Mouse (Mus musculus) layer of hippocampus, adult 18-20 months (tissue): ENCODE data around the gene Jsrp1. TPM values are rescaled to one million over a fixed set of nuclear protein-coding genes. Genes with fewer than 3 reads are reported as not detected.

Experiments
- DNase-seq, 2 experiments: peaks; one replicate each; pipeline ENCODE4 v3.0.0; 2022; ENCODE audit warnings: low spot score in 2 of 2
- total RNA-seq, 2 experiments: library from RNA; stranded (reverse); gene quantifications; 2 replicates each; pipeline ENCODE4 v1.2.3; 2021

The Jsrp1 gene
- total RNA-seq, 2 experiments from 2014 or later, result 2.2 to 3.0 TPM

GRCm38 (mm10) chr10:80812391-80813041 is 782 bp downstream of the Jsrp1 start:
- DNase-seq, result no peak

DNA sequence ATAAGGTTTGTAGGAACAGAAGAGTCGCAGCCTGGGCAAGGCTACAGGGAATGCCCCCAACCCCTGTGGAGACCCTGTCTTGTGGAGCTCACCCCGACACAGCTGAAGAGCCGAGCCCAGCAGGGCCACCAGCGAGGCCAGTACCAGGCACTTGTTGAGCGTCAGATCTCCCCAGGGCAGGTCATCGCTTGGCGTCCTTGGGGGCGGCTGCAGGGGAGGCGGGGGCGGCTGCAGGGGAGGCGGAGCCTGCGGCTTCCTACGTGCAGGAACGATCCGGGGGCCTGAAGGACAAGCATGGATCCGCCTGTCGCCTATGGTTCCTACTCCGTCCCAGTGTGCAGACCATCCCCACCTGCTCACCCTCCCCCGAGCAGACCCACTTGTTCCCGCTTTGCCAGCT is 3.2 kb downstream of the Jsrp1 start:
- no peak for DNase-seq

DNA sequence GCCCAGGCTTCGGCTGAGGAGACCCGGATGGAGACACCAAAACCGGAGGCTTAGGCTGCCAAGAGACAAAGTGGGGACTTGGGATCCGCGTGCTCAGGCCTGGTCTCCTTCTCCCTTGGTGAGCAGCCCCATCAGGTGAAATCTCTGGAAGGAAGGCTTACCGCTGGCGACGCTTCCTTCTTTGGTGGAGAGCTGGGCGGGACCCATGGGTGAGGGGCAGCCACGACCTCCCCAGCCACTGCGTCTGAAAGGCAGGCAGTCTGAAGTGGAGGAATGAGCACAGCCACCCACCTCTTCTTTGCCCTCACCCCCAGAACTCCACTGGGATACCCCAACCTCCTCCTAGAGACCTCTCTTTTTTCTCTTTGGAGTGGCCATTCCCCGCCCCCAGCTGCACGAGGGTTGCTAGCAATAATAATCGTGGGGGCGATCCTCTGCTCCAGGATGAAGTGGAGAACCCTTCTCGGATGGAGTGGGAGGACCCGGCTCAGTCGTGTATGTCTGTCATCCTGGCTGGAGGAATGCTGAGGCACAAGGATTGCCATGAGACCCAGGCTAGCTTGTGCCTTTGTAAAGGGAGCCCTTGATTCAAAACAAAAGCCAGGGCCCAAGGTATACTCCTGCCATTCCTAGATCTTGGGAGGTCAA is 4.2 kb downstream of the Jsrp1 start:
- no peak for DNase-seq

GRCm38 (mm10) chr10:80808099-80808984 is 5.0 kb downstream of the Jsrp1 start:
- DNase-seq, result no peak

DNA sequence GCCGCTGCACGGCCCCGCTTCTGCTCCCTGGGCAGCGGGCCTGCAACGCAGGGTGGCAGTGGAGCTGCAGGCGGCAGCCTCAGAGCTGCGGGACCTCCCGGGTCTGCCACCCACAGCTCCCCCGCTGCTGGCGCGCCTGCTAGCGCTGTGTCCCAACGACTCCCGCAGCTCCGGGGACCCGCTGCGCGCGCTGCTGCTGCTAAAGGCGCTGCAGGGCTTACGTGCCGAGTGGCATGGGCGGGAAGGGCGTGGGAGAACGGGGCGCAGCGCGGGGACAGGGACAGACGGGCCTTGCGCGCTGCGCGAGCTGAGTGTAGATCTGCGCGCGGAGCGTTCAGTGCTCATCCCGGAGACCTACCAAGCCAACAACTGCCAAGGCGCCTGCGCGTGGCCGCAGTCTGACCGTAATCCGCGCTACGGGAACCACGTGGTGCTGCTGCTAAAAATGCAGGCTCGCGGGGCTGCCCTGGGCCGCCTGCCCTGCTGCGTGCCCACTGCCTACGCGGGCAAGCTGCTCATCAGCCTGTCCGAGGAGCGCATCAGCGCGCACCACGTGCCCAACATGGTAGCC is 6.2 kb downstream of the Jsrp1 start:
- DNase-seq, result peak; percentile 90 to 92

GRCm38 (mm10) chr10:80806341-80807056 is 6.8 kb downstream of the Jsrp1 start:
- no peak for DNase-seq

DNA sequence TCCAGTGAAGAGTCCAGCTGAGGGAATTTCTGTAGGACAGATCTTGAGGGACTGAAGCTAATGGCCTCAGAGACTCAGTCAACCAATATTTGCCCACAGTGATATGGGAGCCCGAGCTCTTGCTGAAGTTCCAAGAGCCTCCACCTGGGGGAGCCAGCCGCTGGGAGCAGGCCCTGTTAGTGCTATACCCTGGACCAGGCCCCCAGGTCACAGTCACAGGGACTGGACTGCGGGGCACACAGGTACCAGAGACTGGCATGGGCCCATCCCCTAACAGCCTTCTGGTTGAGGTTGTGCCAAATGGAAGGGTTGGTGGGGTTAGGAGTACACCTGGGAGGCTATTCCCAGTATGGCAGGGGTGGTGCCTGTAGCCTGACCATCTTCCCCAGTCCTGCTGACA is 7.4 kb downstream of the Jsrp1 start:
- DNase-seq, result peak; percentile 60 to 84

DNA sequence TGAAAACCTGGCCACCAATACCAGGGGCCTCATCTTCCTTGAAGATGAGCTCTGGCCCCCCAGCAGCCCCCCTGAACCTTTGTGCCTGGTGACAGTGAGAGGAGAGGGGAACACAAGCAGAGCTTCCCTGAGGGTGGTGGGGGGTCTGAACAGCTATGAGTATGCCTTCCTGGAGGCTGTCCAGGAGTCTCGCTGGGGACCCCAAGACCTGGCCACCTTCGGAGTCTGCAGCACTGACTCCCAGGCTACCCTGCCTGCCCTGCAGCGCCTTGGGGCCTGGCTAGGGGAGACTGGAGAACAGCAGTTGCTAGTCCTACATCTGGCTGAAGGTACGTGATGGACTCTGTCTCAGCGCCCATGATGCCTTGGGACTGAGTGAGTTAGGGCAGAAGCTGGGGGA is 8.0 kb downstream of the Jsrp1 start:
- no peak for DNase-seq

GRCm38 (mm10) chr10:80804916-80805315 is 8.4 kb downstream of the Jsrp1 start, which contains the start of gene Amh:
TSS of gene Amh (plus strand) at chr10:80805243.
- DNase-seq, result no peak

- DNase-seq, result no peak
Measured at GRCm38 (mm10) chr10:80804340-80804739, 9.0 kb downstream of the Jsrp1 start.

GRCm38 (mm10) chr10:80802996-80803395 is 10.3 kb downstream of the Jsrp1 start:
- DNase-seq, result no peak

DNA sequence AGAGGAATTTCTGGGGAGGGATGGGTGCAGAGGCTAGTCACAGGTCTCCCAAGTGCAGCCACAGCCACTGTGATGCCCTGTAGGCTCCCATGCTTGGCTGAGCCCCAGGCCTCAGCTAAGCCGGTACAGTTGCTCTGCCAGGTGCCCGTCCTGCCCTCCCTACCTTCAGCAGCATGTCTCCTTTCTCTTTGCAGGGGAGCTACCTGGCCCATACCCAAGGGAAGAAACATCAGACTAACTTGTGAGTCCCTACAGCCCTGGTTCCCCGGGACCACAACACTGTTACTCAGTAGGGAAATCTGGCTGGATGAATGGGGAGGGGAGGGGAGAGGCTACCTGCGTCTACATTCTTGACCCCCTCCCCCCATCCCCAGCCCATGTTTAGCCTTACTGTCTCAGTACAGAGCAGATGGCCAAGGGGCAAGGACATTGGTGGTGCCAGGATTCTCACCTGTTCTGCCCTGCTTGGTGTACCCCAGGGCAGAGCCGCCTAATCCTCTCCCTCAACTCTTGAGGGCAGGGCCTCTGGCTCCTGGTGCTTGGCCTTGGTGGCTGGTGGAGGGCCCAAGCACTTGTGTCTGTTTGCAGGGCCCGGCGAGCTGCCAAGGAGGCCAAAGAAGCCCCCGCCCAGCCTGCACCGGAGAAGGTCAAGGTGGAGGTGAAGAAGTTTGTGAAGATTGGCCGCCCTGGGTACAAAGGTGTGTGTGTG is 10.9 kb downstream of the Jsrp1 start:
- DNase-seq, result no peak

DNA sequence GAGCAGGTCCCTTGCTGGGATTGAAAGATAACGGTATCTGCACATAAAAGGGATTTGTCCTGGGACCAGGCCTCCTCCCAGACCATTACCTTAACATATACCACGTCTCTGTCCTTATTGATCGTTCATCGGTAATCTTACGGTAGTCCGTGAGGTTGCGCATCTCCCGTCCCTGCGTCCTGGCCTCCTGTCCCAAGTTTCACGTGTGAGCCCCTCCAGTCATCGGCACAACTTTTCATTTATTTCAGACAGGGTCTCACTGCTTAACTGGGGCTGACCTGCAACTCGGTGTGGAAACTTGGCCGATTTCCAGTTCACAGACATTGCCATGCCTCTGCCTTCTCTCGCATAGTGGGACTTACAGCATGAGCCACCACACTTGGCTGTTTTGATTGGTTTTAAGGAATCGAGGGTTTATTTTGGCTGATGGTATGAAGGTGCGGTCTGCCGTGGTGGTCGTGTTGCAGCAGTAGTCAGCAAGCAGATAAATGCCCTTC is 14.2 kb downstream of the Jsrp1 start:
- DNase-seq, result no peak

DNA sequence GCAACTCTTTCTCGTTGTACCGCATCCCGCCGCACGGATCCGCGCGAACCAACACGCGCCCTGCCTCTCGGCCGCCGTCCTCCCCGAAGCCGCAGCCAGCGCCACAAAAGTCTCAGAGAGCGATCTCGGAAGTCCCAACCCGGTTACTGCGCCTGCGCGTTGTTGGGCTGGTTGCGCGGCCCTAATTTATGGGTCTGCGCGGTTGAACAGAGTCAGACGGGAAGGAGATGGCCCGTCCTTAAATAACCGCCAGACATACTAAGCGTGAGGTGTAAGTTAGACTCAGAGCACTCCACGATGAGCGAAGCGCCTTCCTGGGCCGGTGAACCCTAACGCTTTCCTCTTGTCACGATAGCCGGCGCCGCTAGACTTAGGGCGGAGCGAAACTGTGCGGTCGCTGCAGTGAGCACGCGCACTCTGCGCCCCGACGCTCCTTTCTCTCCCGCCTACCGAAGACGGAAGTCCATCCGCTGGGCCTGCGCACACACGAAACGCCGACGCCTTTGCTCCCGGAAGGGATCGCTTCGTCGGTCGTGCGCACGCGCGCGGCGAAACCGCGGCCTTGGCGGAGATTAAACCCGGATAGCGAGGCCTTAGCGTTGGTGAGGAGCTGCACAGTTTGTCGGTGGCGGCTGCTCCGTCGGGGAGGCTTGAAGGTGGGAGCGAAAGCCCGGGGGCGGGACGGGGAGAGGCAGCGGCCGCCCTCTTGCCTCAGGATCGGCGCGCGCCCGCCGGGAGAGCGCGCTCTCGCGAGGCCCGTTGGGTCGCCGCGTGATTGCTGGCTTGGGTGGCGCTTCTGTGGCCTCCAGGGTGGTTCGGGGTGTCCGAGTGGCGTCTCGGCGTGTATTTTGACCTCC is 14.9 kb downstream of the Jsrp1 start, which contains the start of the genes Sf3a2 and Plekhj1:
Gene Sf3a2 (plus strand): TSS at position 49 of the 857 bp plus-strand sequence.
Gene Plekhj1 (minus strand): TSS at position 477 of the 857 bp plus-strand sequence.
- peak; percentile 93 to 97 for DNase-seq

DNA sequence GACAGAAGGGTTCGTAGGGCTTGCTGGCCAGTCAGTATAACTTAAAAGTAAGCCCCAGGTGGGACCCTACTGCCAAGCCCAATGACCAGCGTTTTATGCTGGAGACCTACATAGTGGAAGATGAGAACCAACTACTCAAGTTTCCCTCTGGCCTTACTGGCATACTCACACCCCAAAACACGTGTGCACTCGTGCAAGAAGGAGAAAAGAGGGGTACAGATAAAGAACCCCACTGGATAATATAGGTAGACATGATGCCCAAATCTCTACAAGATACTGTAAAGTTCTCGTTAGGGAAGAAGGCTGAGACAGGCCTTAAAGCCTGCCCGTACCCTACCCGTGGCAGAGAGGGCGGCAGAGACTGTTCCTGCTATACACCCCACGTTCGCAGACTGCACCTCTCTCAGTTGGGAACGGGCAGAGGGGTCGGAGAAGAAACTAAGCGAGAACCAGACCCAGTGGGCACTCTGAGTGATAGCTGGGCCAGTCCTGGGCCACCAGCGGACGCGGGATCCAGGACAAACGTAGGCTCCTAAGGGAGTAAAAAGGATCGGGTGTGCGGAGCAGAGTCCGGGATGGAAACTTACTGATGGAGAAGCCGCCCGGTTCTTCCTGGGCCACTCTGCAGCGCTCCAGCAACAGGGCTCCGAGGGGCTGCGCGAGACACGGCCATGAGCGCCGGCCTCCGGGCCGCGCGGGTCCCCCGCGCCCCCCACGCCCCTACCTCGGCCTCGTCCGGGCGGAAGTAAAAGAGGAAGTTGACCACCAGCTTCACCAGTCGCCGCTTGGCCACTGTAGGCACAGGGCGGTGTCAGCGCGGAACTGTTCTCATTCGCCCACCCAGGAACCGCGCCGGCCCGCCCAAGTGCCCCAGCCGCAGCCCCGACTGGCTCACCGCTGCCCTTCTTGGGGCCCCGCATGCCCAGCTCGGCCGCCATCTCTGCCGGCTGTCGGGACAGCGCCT is 15.8 kb downstream of the Jsrp1 start:
- DNase-seq, result no peak

DNA sequence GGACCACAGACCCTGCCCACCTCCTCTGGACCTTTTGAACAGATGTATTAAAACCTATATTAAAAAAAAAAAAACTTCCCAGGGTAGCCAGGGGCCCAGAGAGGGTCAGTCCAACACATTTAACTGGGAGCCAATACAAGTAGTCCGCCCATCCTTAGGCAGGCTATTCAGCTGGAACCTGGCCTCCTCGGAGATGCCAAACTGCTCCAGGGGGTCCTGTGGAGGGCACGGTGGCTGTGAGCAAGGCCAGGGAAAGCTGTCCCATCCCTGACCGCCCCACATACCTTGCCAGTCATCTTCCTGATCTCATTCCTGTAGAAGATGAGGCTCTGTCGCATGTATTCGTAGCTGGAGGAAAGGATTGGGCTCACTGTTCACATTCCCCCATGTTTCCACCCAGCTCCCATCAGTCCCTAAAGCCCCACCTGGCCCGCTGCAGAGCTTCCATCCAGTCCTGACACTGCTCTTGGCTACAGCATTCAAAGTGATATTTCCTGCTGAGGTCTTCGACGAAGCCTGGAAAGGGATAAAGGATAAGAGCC is 16.9 kb downstream of the Jsrp1 start:
- no peak for DNase-seq

GRCm38 (mm10) chr10:80794750-80795149 is 18.5 kb downstream of the Jsrp1 start:
- DNase-seq, result no peak

DNA sequence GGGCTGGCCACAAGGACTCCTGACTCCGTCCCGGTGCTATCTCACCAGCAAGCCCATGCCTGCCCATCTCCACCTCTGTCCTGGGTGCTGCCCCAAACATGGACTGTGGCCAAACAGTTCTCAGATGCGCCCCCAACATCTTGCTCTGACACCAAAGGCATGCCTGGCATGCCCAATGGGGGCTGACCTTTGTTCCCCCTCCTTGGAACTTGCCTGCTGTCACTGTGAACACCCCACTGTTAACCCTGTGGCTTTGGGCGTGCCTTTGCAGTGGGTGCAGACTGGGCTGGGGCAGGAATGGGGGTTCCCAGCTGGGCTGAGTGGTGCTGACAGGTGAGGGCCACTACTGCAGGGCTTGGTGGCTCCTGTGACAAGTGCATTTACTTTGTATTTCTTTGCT is 19.5 kb downstream of the Jsrp1 start:
- DNase-seq, result no peak
